Mouse (Mus musculus): ENCODE results near the gene Lrmda. TPM values are rescaled to one million over a fixed set of nuclear protein-coding genes. Genes with fewer than 3 reads are reported as not detected.

Lrmda gene
- total and polyA plus RNA-seq, 3 experiments, result 5.1 to 5.9 TPM; not detected in 1

DNA sequence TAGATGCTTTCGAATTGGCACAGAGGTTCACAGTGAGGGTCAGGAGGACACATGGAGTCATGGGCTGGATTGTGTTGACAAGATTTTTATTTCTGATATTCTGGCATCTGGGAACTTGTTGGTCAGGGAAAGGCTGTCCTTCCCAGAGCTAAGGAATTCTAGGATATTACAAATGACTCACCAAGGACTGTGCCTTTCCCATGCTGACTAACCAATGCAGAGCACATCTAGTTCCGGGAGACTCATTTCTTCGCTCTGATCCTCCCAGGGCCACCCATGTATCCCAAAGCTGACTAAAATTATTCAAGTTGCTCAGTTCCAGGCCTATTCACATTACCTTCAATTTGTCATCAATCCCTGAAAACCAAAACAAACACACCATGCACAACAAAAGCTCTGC is 602.4 kb downstream of the Lrmda start (continued):
- no peak for TF ChIP-seq RAD21 (IDR thresholded peaks at IDR 0.05; ENCODE audit: low read depth, low read length)
- TF ChIP-seq HCFC1 (IDR thresholded peaks at IDR 0.05; ENCODE audit: low read depth, low read length), result no peak
- TF ChIP-seq RCOR1 (IDR thresholded peaks at IDR 0.05; ENCODE audit: low read depth, low read length), result no peak
- TF ChIP-seq BHLHE40 (IDR thresholded peaks at IDR 0.05; ENCODE audit: borderline replicate concordance, low read depth, low read length), result no peak
- TF ChIP-seq SMC3 (IDR thresholded peaks at IDR 0.05; ENCODE audit: low read depth, low read length), result no peak

GRCm38 (mm10) chr14:22627105-22627829 is 607.8 kb downstream of the Lrmda start:
- Histone ChIP-seq H3K27ac (ENCODE audit: control insufficient read depth, low read depth, low read length) (no peak overlapping the region), H3K79me2 (ENCODE audit: control insufficient read depth, insufficient read depth, low read length, poor library complexity) (no peaks in the 10 kb centered on the region), H3K9ac (ENCODE audit: control insufficient read depth, low read depth, low read length, poor library complexity, severe bottlenecking) (no peak overlapping the region), H3K9me3 (replicated peaks; ENCODE audit: insufficient read depth, low read length) (no peaks in the 10 kb centered on the region), H3K4me1 (ENCODE audit: control insufficient read depth in 1 of 2, insufficient read depth in 2 of 2, low read length in 2 of 2) (no peaks in the 10 kb centered on the region), H3K36me3 (ENCODE audit: control insufficient read depth in 1 of 2, insufficient read depth in 2 of 2, low read length in 2 of 2) (no peaks in the 10 kb centered on the region), H3K27me3 (ENCODE audit: control insufficient read depth in 1 of 2, insufficient read depth in 2 of 2, low read length in 2 of 2) (no peaks in the 10 kb centered on the region), H3K4me3 (ENCODE audit: control insufficient read depth in 1 of 2, insufficient read depth in 1 of 2, low read depth in 2 of 2, low read length in 2 of 2) (no peak overlapping the region)
- no peak for DNase-seq (ENCODE audit: low read depth, low spot score)
- TF ChIP-seq USF2 (IDR thresholded peaks at IDR 0.05; ENCODE audit: borderline replicate concordance in 1 of 2, insufficient read depth in 1 of 2, low read depth in 1 of 2, low read length in 2 of 2) (no peak), RAD21 (IDR thresholded peaks at IDR 0.05; ENCODE audit: low read depth, low read length) (peak; percentile 2), MAX (IDR thresholded peaks at IDR 0.05; ENCODE audit: low read length) (no peak), BHLHE40 (IDR thresholded peaks at IDR 0.05; ENCODE audit: borderline replicate concordance, low read depth, low read length) (no peak), ELF1 (IDR thresholded peaks at IDR 0.05; ENCODE audit: low read depth, low read length) (no peak)

GRCm38 (mm10) chr14:22630361-22630867 is 610.9 kb downstream of the Lrmda start:
- no peaks in the 10 kb centered on the region for H3K4me1 ChIP-seq (ENCODE audit: control insufficient read depth in 1 of 2, insufficient read depth in 2 of 2, low read length in 2 of 2)
- H3K27ac ChIP-seq (ENCODE audit: control insufficient read depth, low read depth, low read length), result no peak overlapping the region
- TF ChIP-seq SIN3A (IDR thresholded peaks at IDR 0.05; ENCODE audit: low read length) (no peak), BHLHE40 (IDR thresholded peaks at IDR 0.05; ENCODE audit: borderline replicate concordance, low read depth, low read length) (no peak), CHD1 (IDR thresholded peaks at IDR 0.05; ENCODE audit: low read depth, low read length) (no peak), TCF12 (IDR thresholded peaks at IDR 0.05; ENCODE audit: low read depth, low read length) (no peak), ZKSCAN1 (IDR thresholded peaks at IDR 0.05; ENCODE audit: low read depth, low read length) (no peak), ZC3H11A (IDR thresholded peaks at IDR 0.05; ENCODE audit: low read depth, low read length) (no peak), NRF1 (IDR thresholded peaks at IDR 0.05; ENCODE audit: insufficient read depth, low read depth, low read length, poor library complexity, severe bottlenecking) (no peak), CHD2 (IDR thresholded peaks at IDR 0.05; ENCODE audit: low read length) (no peak), EP300 (IDR thresholded peaks at IDR 0.05; ENCODE audit: low read depth in 1 of 2, low read length in 2 of 2) (no peak), JUND (IDR thresholded peaks at IDR 0.05; ENCODE audit: low read depth, low read length) (no peak), USF1 (IDR thresholded peaks at IDR 0.05; ENCODE audit: low read depth, low read length) (no peak), MYB (IDR thresholded peaks at IDR 0.05; ENCODE audit: low read depth, low read length) (no peak), MYC (IDR thresholded peaks at IDR 0.05; ENCODE audit: low read depth, low read length) (no peak), UBTF (IDR thresholded peaks at IDR 0.05; ENCODE audit: borderline replicate concordance, insufficient read depth, low read depth, low read length) (no peak), MAX (IDR thresholded peaks at IDR 0.05; ENCODE audit: low read length) (no peak), CTCF (IDR thresholded peaks at IDR 0.05 in 2 of 3, conservative IDR thresholded peaks at IDR 0.05 in 1 of 3; ENCODE audit: control insufficient read depth in 1 of 3, insufficient read depth in 1 of 3, low read depth in 2 of 3, low read length in 3 of 3, poor library complexity in 1 of 3, severe bottlenecking in 1 of 3) (no peak), ELF1 (IDR thresholded peaks at IDR 0.05; ENCODE audit: low read depth, low read length) (no peak), E2F4 (IDR thresholded peaks at IDR 0.05; ENCODE audit: borderline replicate concordance, low read depth, low read length) (no peak), HCFC1 (IDR thresholded peaks at IDR 0.05; ENCODE audit: low read depth, low read length) (no peak)
- no peak for DNase-seq (ENCODE audit: low read depth, low spot score)
- no peak overlapping the region for H3K9ac ChIP-seq (ENCODE audit: control insufficient read depth, low read depth, low read length, poor library complexity, severe bottlenecking)
- no peak overlapping the region for H3K4me3 ChIP-seq (ENCODE audit: control insufficient read depth in 1 of 2, insufficient read depth in 1 of 2, low read depth in 2 of 2, low read length in 2 of 2)
- no peaks in the 10 kb centered on the region; a peak in 1 of 4 replicates for H3K36me3 ChIP-seq (ENCODE audit: control insufficient read depth in 1 of 2, insufficient read depth in 2 of 2, low read length in 2 of 2)
- H3K27me3 ChIP-seq (ENCODE audit: control insufficient read depth in 1 of 2, insufficient read depth in 2 of 2, low read length in 2 of 2), result no peaks in the 10 kb centered on the region
- H3K79me2 ChIP-seq (ENCODE audit: control insufficient read depth, insufficient read depth, low read length, poor library complexity), result no peaks in the 10 kb centered on the region
- H3K9me3 ChIP-seq (replicated peaks; ENCODE audit: insufficient read depth, low read length), result no peaks in the 10 kb centered on the region
